In genomic region chr13:101547887-101548286, GRCm38 (mm10) we compare ENCODE assay signal across 8 mouse cellular contexts.
DNase-seq lines count a peak whose midpoint lies in the region; TF ChIP-seq lines count a peak whose summit lies in the region.
"Had no signal": no experiment of that assay in that cellular context is flagged by ENCODE, and none has a peak within 500 bp of the region (broad histone marks: within the 10 kb centered on the region; RNA-seq: fewer than 3 reads in every experiment).

No protein-coding gene starts in this region.

- 0% methylated on average over 6 of the region's 6 CpGs for WGBS in thymus, adult 2 months

- peak; percentile 16 for DNase-seq in left cerebral cortex, adult 11 months (ENCODE audit: low spot score)
- DNase-seq in left cerebral cortex, postnatal 36 days (ENCODE audit: low spot score in 2 of 2): no peak
- peak; percentile 30 for DNase-seq in Muller cell, postnatal 12 days (ENCODE audit: inconsistent ontology term)
- peak; percentile 46 for DNase-seq in thymus, adult 2 months
- no peak for DNase-seq in layer of hippocampus, adult 8-10 months (ENCODE audit: low spot score in 2 of 2)
- no peak for DNase-seq in adrenal gland, postnatal 36 days

- intact Hi-C loops in left cerebral cortex, postnatal 36 days (cut with DNase I): no loop called here

- H3K9me3 ChIP-seq in erythroblast, embryonic 14.5 days (ENCODE audit: control insufficient read depth, low read length): no peaks in the 10 kb centered on the region
- H3K9me3 ChIP-seq: lung, embryonic 15.5 days had no signal

- H3K4me1 ChIP-seq in erythroblast, embryonic 14.5 days (ENCODE audit: control insufficient read depth): peaks cover 98% of the 10 kb centered on the region
- peaks cover 36% of the 10 kb centered on the region for H3K4me1 ChIP-seq in thymus, adult 2 months (replicated peaks; ENCODE audit: control insufficient read depth, insufficient read depth, low read length)
- H3K4me1 ChIP-seq: lung, embryonic 15.5 days had no signal

- no peaks in the 10 kb centered on the region for H3K27me3 ChIP-seq in erythroblast, embryonic 14.5 days (ENCODE audit: control insufficient read depth)
- H3K27me3 ChIP-seq in thymus, adult 2 months (ENCODE audit: control insufficient read depth, insufficient read depth, low read length): no peaks in the 10 kb centered on the region
- H3K27me3 ChIP-seq: lung, embryonic 15.5 days had no signal

- no peak for TF ChIP-seq POLR2A in thymus, adult 2 months (IDR thresholded peaks at IDR 0.05; ENCODE audit: control insufficient read depth, extremely low read depth, insufficient read depth, low read length, poor library complexity)

- TF ChIP-seq CTCF in thymus, adult 2 months (IDR thresholded peaks at IDR 0.05; ENCODE audit: borderline replicate concordance, control insufficient read depth, extremely low read depth, insufficient read depth, low read length, poor library complexity): no peak

- H3K27ac ChIP-seq in thymus, adult 2 months (ENCODE audit: control insufficient read depth, insufficient read depth, low read length): peak overlapping the region; percentile 63
- H3K27ac ChIP-seq: lung, embryonic 15.5 days had no signal

- peak overlapping the region; percentile 50 for H3K4me3 ChIP-seq in erythroblast, embryonic 14.5 days (replicated peaks)
- H3K4me3 ChIP-seq in thymus, adult 2 months (ENCODE audit: control insufficient read depth, insufficient read depth, low read length): 0 out of 2 replicates have a peak overlapping the region, but pooled peaks have one; percentile 7
- H3K4me3 ChIP-seq: lung, embryonic 15.5 days had no signal

- H3K36me3 ChIP-seq in erythroblast, embryonic 14.5 days (ENCODE audit: control insufficient read depth): peaks cover 19% of the 10 kb centered on the region
- no peaks in the 10 kb centered on the region for H3K36me3 ChIP-seq in thymus, adult 2 months (ENCODE audit: control insufficient read depth, insufficient read depth, low read length)
- H3K36me3 ChIP-seq: lung, embryonic 15.5 days had no signal

Comparison
In these comparisons a context has a peak if more than half of its experiments do, and no peak if none do; other contexts are left out.
1. DNase-seq: peak in left cerebral cortex, adult 11 months (single experiment), Muller cell, postnatal 12 days (single experiment) and thymus, adult 2 months (single experiment); none in left cerebral cortex, postnatal 36 days (0 of 2), layer of hippocampus, adult 8-10 months (0 of 2) and adrenal gland, postnatal 36 days (0 of 2).